In genomic region chr7:130266166-130266490, GRCm38 (mm10) we compare ENCODE assay signal across 8 mouse cellular contexts.
A peak's percentile ranks its signal among the peaks of the same experiment; 100 is the strongest.
DNase-seq lines count a peak whose midpoint lies in the region; ATAC-seq and TF ChIP-seq lines count a peak whose summit lies in the region.

No protein-coding gene starts in this region.

- peak overlapping the region; percentile 72 for H3K27ac ChIP-seq in hindbrain, postnatal 0 days
- H3K27ac ChIP-seq in midbrain, embryonic 16.5 days (ENCODE audit: low read length), result peak overlapping the region; percentile 77

- no peaks in the 10 kb centered on the region for H3K36me3 ChIP-seq in hindbrain, postnatal 0 days (ENCODE audit: insufficient read depth, low read length)
- H3K36me3 ChIP-seq in midbrain, embryonic 16.5 days (ENCODE audit: control insufficient read depth, insufficient read depth, low read length), result no peaks in the 10 kb centered on the region

- peaks cover 13% of the 10 kb centered on the region for H3K4me1 ChIP-seq in hindbrain, postnatal 0 days (ENCODE audit: insufficient read depth, low read length)
- H3K4me1 ChIP-seq in midbrain, embryonic 16.5 days (ENCODE audit: control insufficient read depth, insufficient read depth, low read length), result peaks cover 44% of the 10 kb centered on the region

- intact Hi-C loops in gastrocnemius, postnatal 36 days (cut with DNase I), result no loop called here

- ATAC-seq in hindbrain, postnatal 0 days, result peak; percentile 75
- peak; percentile 23; the same call in 1 of the 2 replicates for ATAC-seq in midbrain, embryonic 16.5 days

- peak overlapping the region; percentile 54 for H3K9ac ChIP-seq in hindbrain, postnatal 0 days (replicated peaks; ENCODE audit: low read length)
- peak overlapping the region; percentile 76 for H3K9ac ChIP-seq in midbrain, embryonic 16.5 days (ENCODE audit: low read depth, low read length)

- H3K4me2 ChIP-seq in hindbrain, postnatal 0 days (ENCODE audit: low read depth, low read length), result peak overlapping the region; percentile 91
- H3K4me2 ChIP-seq in midbrain, embryonic 16.5 days (ENCODE audit: low read length), result peak overlapping the region; percentile 97

- H3K9me3 ChIP-seq in hindbrain, postnatal 0 days (ENCODE audit: low read length), result no peaks in the 10 kb centered on the region
- H3K9me3 ChIP-seq in midbrain, embryonic 16.5 days (replicated peaks; ENCODE audit: control insufficient read depth, low read length, poor library complexity, severe bottlenecking), result no peaks in the 10 kb centered on the region; the same call in 1 of the 2 replicates

- DNase-seq in adrenal gland, adult 8-10 months, result peak; percentile 77
- peak; percentile 93 for DNase-seq in embryo, embryonic 10 days (ENCODE audit: low spot score)
- DNase-seq in gastrocnemius, postnatal 36 days, result peak; percentile 59 to 71
- peak; percentile 85 for DNase-seq in hindbrain, postnatal 0 days (ENCODE audit: low spot score)
- DNase-seq in liver, result peak; percentile 77
- DNase-seq in testis, postnatal 10 days (ENCODE audit: low spot score), result peak; percentile 86
- no peak for DNase-seq in spleen, postnatal 4 days (ENCODE audit: low spot score in 2 of 2)

- TF ChIP-seq CTCF in hindbrain, postnatal 0 days (IDR thresholded peaks at IDR 0.05; ENCODE audit: low read depth), result no peak

- peak overlapping the region; percentile 67 for H3K4me3 ChIP-seq in hindbrain, postnatal 0 days (ENCODE audit: low read length)
- H3K4me3 ChIP-seq in midbrain, embryonic 16.5 days (ENCODE audit: low read depth, low read length), result peak overlapping the region; percentile 64

- H3K27me3 ChIP-seq in hindbrain, postnatal 0 days (ENCODE audit: insufficient read depth, low read length), result no peaks in the 10 kb centered on the region
- peaks cover 3% of the 10 kb centered on the region; the same call in 1 of the 2 replicates for H3K27me3 ChIP-seq in midbrain, embryonic 16.5 days (ENCODE audit: control insufficient read depth, insufficient read depth, low read depth, low read length)

- 1% methylated on average over 29 of the region's 52 CpGs for WGBS in hindbrain, postnatal 0 days
- WGBS in midbrain, embryonic 16.5 days, result under 1% methylated on average over 30 of the region's 52 CpGs

Comparison
In these comparisons a context has a peak if more than half of its experiments do, and no peak if none do; other contexts are left out.
1. DNase-seq: peak in adrenal gland, adult 8-10 months (single experiment), embryo, embryonic 10 days (single experiment), gastrocnemius, postnatal 36 days (2 of 2), hindbrain, postnatal 0 days (single experiment), liver (single experiment) and testis, postnatal 10 days (single experiment); none in spleen, postnatal 4 days (0 of 2).